Mouse (Mus musculus) MEL (cell line): Measurements from ENCODE around the gene Tmem182.

Source experiments
- CTCF ChIP-seq, 3 experiments: IDR thresholded peaks in 2 of 3; conservative IDR thresholded peaks in 1 of 3; 2 replicates each; pipeline ENCODE4 v1.5.1; 2011 to 2012; ENCODE audit warnings: low read length in 3 of 3, low read depth in 2 of 3, mild to moderate bottlenecking in 2 of 3, improper control_type of control experiment in 1 of 3, inconsistent platforms in 1 of 3, mixed read lengths in 1 of 3, moderate library complexity in 1 of 3; ENCODE audit not compliant: control insufficient read depth in 1 of 3, insufficient read depth in 1 of 3, poor library complexity in 1 of 3, severe bottlenecking in 1 of 3
- E2F4 ChIP-seq: IDR thresholded peaks from 2 replicates; pipeline ENCODE4 v1.6.1; 2011; ENCODE audit warnings: low read depth, low read length, improper control_type of control experiment, borderline replicate concordance
- EP300 ChIP-seq, 2 experiments: IDR thresholded peaks; 2 replicates each; pipeline ENCODE4 v1.6.1; 2011; ENCODE audit warnings: improper control_type of control experiment in 2 of 2, low read length in 2 of 2, low read depth in 1 of 2, mild to moderate bottlenecking in 1 of 2
- GATA1 ChIP-seq: IDR thresholded peaks from 2 replicates; pipeline ENCODE4 v1.6.1; 2011; ENCODE audit warnings: low read depth, low read length, improper control_type of control experiment
- HCFC1 ChIP-seq: IDR thresholded peaks from 2 replicates; pipeline ENCODE4 v1.6.1; 2012; ENCODE audit warnings: low read depth, mild to moderate bottlenecking, inconsistent platforms, low read length, improper control_type of control experiment, moderate library complexity
- JUND ChIP-seq: IDR thresholded peaks from 2 replicates; pipeline ENCODE4 v1.6.1; 2011; ENCODE audit warnings: low read depth, mild to moderate bottlenecking, improper control_type of control experiment, low read length
- KAT2A ChIP-seq: conservative IDR thresholded peaks from 2 replicates; pipeline ENCODE4 v1.6.1; 2012; ENCODE audit warnings: low read depth, low read length, improper control_type of control experiment, inconsistent platforms
- MYB ChIP-seq: IDR thresholded peaks from 2 replicates; pipeline ENCODE4 v1.6.1; 2011; ENCODE audit warnings: mild to moderate bottlenecking, low read depth, low read length, improper control_type of control experiment
- POLR2A ChIP-seq, 2 experiments: IDR thresholded peaks; 2 replicates each; pipeline ENCODE4 v1.6.1; 2011 to 2012; ENCODE audit warnings: low read length in 2 of 2, mild to moderate bottlenecking in 2 of 2, control low read depth in 1 of 2, improper control_type of control experiment in 1 of 2, low read depth in 1 of 2, moderate library complexity in 1 of 2; ENCODE audit not compliant: control insufficient read depth in 1 of 2, insufficient read depth in 1 of 2, poor library complexity in 1 of 2
- POLR2AphosphoS5 ChIP-seq: IDR thresholded peaks from 2 replicates; pipeline ENCODE4 v1.6.1; 2012; ENCODE audit warnings: low read depth, borderline replicate concordance, mild to moderate bottlenecking, inconsistent platforms, low read length, moderate library complexity, mixed read lengths
- SIN3A ChIP-seq: IDR thresholded peaks from 2 replicates; pipeline ENCODE4 v1.6.1; 2012; ENCODE audit warnings: low read length, improper control_type of control experiment, inconsistent platforms
- SMC3 ChIP-seq: IDR thresholded peaks from 2 replicates; pipeline ENCODE4 v1.6.1; 2011; ENCODE audit warnings: low read depth, low read length, improper control_type of control experiment
- UBTF ChIP-seq: IDR thresholded peaks from 2 replicates; pipeline ENCODE4 v1.6.1; 2012; ENCODE audit warnings: low read depth, mild to moderate bottlenecking, inconsistent platforms, low read length, improper control_type of control experiment, moderate library complexity, borderline replicate concordance; ENCODE audit not compliant: insufficient read depth

GRCm38 (mm10) chr1:40815071-40815845 is 9.9 kb downstream of the Tmem182 start:
- TF ChIP-seq GATA1 (no peak), POLR2AphosphoS5 (no peak), KAT2A (no peak), JUND (no peak), CTCF (IDR thresholded peaks at IDR 0.05 in 2 of 3, conservative IDR thresholded peaks at IDR 0.05 in 1 of 3; ENCODE audit: control insufficient read depth in 1 of 3, insufficient read depth in 1 of 3, low read depth in 2 of 3, low read length in 3 of 3, poor library complexity in 1 of 3, severe bottlenecking in 1 of 3) (no peak), UBTF (no peak), POLR2A (IDR thresholded peaks at IDR 0.05; ENCODE audit: control insufficient read depth in 1 of 2, insufficient read depth in 1 of 2, low read depth in 1 of 2, low read length in 2 of 2, poor library complexity in 1 of 2) (no peak), MYB (no peak), HCFC1 (no peak), SMC3 (no peak), E2F4 (no peak), SIN3A (no peak), EP300 (IDR thresholded peaks at IDR 0.05; ENCODE audit: low read depth in 1 of 2, low read length in 2 of 2) (no peak)
